Mouse (Mus musculus): Measurements from ENCODE around the gene Syngr1.

DNA sequence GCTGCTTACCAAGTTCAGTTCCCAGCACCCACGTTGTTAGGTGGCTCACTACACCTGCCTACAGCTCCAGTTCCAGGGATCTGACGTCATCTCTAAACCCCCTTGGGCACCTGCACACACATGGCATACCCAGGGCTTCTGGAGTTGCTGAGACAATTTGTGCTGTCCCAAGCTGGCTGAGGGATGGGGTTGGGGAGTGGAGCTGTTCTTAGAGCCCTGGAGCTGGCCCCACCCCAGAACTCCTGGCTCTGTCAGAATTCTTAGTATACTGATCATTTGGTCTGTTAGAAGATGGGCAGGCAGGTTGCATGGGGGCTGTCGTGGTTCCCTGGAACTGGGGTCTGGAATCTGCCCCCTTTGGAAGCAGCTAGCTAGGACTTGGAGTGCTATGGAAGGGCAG lies 9.1 kb downstream of the Syngr1 start:
- TF ChIP-seq JUN (IDR thresholded peaks at IDR 0.05; ENCODE audit: insufficient read depth, low read depth, low read length): no peak
- no peak for TF ChIP-seq USF2 (conservative IDR thresholded peaks at IDR 0.05; ENCODE audit: low read depth, low read length)
- TF ChIP-seq ZNF384 (IDR thresholded peaks at IDR 0.05; ENCODE audit: low read depth, low read length): no peak
- TF ChIP-seq CTCF (conservative IDR thresholded peaks at IDR 0.05 in 1 of 2, IDR thresholded peaks at IDR 0.05 in 1 of 2; ENCODE audit: low read depth in 2 of 2, low read length in 2 of 2): no peak
- no peak for TF ChIP-seq MAX (IDR thresholded peaks at IDR 0.05; ENCODE audit: low read length)
